Mouse (Mus musculus) MEL (cell line): ENCODE measurements around the gene Tspyl2.

Source experiments
- CHD2 ChIP-seq: IDR thresholded peaks from 2 replicates; pipeline ENCODE4 v1.6.1; 2011; ENCODE audit warnings: low read length, improper control_type of control experiment
- CTCF ChIP-seq, 3 experiments: IDR thresholded peaks in 2 of 3; conservative IDR thresholded peaks in 1 of 3; 2 replicates each; pipeline ENCODE4 v1.5.1; 2011 to 2012; ENCODE audit warnings: low read length in 3 of 3, low read depth in 2 of 3, mild to moderate bottlenecking in 2 of 3, improper control_type of control experiment in 1 of 3, inconsistent platforms in 1 of 3, mixed read lengths in 1 of 3, moderate library complexity in 1 of 3; ENCODE audit not compliant: control insufficient read depth in 1 of 3, insufficient read depth in 1 of 3, poor library complexity in 1 of 3, severe bottlenecking in 1 of 3
- KAT2A ChIP-seq: conservative IDR thresholded peaks from 2 replicates; pipeline ENCODE4 v1.6.1; 2012; ENCODE audit warnings: low read depth, low read length, improper control_type of control experiment, inconsistent platforms

GRCm38 (mm10) chrX:152352553-152353153 is 10.4 kb upstream of the Tspyl2 start:
- TF ChIP-seq KAT2A, result no peak
- peak; percentile 42 to 82 (median 58); a peak in 5 of 6 replicates for TF ChIP-seq CTCF (IDR thresholded peaks at IDR 0.05 in 2 of 3, conservative IDR thresholded peaks at IDR 0.05 in 1 of 3; ENCODE audit: control insufficient read depth in 1 of 3, insufficient read depth in 1 of 3, low read depth in 2 of 3, low read length in 3 of 3, poor library complexity in 1 of 3, severe bottlenecking in 1 of 3)
- TF ChIP-seq CHD2, result no peak
